Mouse (Mus musculus) limb, embryonic 14.5 days (tissue): ENCODE results near the gene Ccdc180. TPM values are rescaled to one million over a fixed set of nuclear protein-coding genes. Genes with fewer than 3 reads are reported as not detected.

Experiments used
- ATAC-seq: fragments of 200-750 bp; cut with Nextera tagmentation; 2 replicates; pipeline ENCODE4 v1.8.0; 2017; ENCODE audit warnings: low read depth, moderate number of reproducible peaks, moderate TSS enrichment; ENCODE audit not compliant: low FRiP score
- DNase-seq: peaks from one replicate; pipeline ENCODE4 v3.0.0-alpha.2; 2015; ENCODE audit warnings: low spot score
- H3K27ac ChIP-seq: fragments of 300-500 bp; sonication (generic); replicated peaks from 2 replicates; pipeline ENCODE4 v1.5.1; 2014; ENCODE audit warnings: low read depth, mild to moderate bottlenecking, low read length, moderate library complexity, mixed read lengths
- H3K27me3 ChIP-seq: fragments of 300-500 bp; sonication (generic); 2 replicates; pipeline ENCODE4 v1.6.1; 2014; ENCODE audit warnings: low read length, mixed read lengths; ENCODE audit not compliant: control insufficient read depth, insufficient read depth
- H3K36me3 ChIP-seq: fragments of 300-500 bp; sonication (generic); 2 replicates; pipeline ENCODE4 v1.6.1; 2014; ENCODE audit warnings: mild to moderate bottlenecking, low read length, moderate library complexity, mixed read lengths; ENCODE audit not compliant: control insufficient read depth, insufficient read depth
- H3K4me1 ChIP-seq: fragments of 300-500 bp; sonication (generic); 2 replicates; pipeline ENCODE4 v1.6.1; 2014; ENCODE audit warnings: antibody characterized with exemption, low read length, mixed read lengths; ENCODE audit not compliant: control insufficient read depth, insufficient read depth
- H3K4me2 ChIP-seq: fragments of 300-500 bp; sonication (generic); replicated peaks from 2 replicates; pipeline ENCODE4 v1.6.1; 2014; ENCODE audit warnings: low read depth, mild to moderate bottlenecking, low read length, moderate library complexity; ENCODE audit not compliant: severe bottlenecking
- H3K4me3 ChIP-seq: fragments of 300-500 bp; sonication (generic); replicated peaks from 2 replicates; pipeline ENCODE4 v1.5.1; 2014; ENCODE audit warnings: low read length
- H3K9ac ChIP-seq: fragments of 300-500 bp; sonication (generic); 2 replicates; pipeline ENCODE4 v1.6.1; 2014; ENCODE audit warnings: mild to moderate bottlenecking, low read depth, low read length, moderate library complexity; ENCODE audit not compliant: severe bottlenecking
- H3K9me3 ChIP-seq: fragments of 300-500 bp; sonication (generic); 2 replicates; pipeline ENCODE4 v1.6.1; 2016; ENCODE audit warnings: low read length; ENCODE audit not compliant: control insufficient read depth
- POLR2A ChIP-seq: fragments of 200-500 bp; IDR thresholded peaks from 2 replicates; pipeline ENCODE4 v1.8.0; 2012; ENCODE audit warnings: inconsistent platforms, mild to moderate bottlenecking, moderate library complexity, borderline replicate concordance; ENCODE audit not compliant: insufficient read depth, insufficient read length; ENCODE audit errors: extremely low read depth
- WGBS: fragments of 180-500 bp; shearing (Covaris S2); extraction: QIAGEN DNeasy Blood & Tissue Kit; methylation state at CpG from one replicate; pipeline ENCODE4 v1.1.7; 2014; 5-methylcytosine and 5-hydroxymethylcytosine counted together
- polyA plus RNA-seq, 2 experiments: library from polyadenylated mRNA; depleted of rRNA in 1 of 2; stranded (reverse) in 1 of 2; unstranded in 1 of 2; fragments of >200 nt; fragmentation: Nextera tagmentation in 1 of 2; extraction: Ambion mirVana in 1 of 2; gene quantifications; 2 replicates each; pipeline versions ENCODE4 v1.2.1 to v1.2.3; 2012 to 2014

Ccdc180 gene
- polyA plus RNA-seq, 2 experiments: 0.03 to 0.07 TPM

- Histone ChIP-seq H3K4me3 (no peak overlapping the region), H3K9ac (no peak overlapping the region), H3K4me1 (peaks cover 5% of the 10 kb centered on the region; the same call in 1 of the 2 replicates), H3K9me3 (no peaks in the 10 kb centered on the region), H3K27ac (no peak overlapping the region), H3K4me2 (no peak overlapping the region), H3K27me3 (no peaks in the 10 kb centered on the region), H3K36me3 (no peaks in the 10 kb centered on the region)
- ATAC-seq (no peak), DNase-seq (no peak)
- 70% methylated on average over 8 of the region's 8 CpGs for WGBS
- TF ChIP-seq POLR2A: no peak
Observed at GRCm38 (mm10) chr4:45867416-45867815, 22.7 kb upstream of the Ccdc180 start.

GRCm38 (mm10) chr4:45869021-45869815 lies 20.9 kb upstream of the Ccdc180 start:
- 23% methylated on average over 24 of the region's 24 CpGs for WGBS

GRCm38 (mm10) chr4:45872147-45872546 lies 18.0 kb upstream of the Ccdc180 start:
- WGBS: 86% methylated on average over 1 of the region's 2 CpGs
- Histone ChIP-seq H3K27me3 (no peaks in the 10 kb centered on the region), H3K4me3 (no peak overlapping the region), H3K9ac (no peak overlapping the region), H3K4me2 (no peak overlapping the region), H3K27ac (no peak overlapping the region), H3K36me3 (no peaks in the 10 kb centered on the region), H3K4me1 (peaks cover 5% of the 10 kb centered on the region; the same call in 1 of the 2 replicates), H3K9me3 (no peaks in the 10 kb centered on the region)
- DNase-seq: no peak
- TF ChIP-seq POLR2A: no peak
- ATAC-seq: no peak

More at GRCm38 (mm10) chr4:45869021-45869815, 20.9 kb upstream of the Ccdc180 start:
- Histone ChIP-seq H3K4me2 (peak overlapping the region; percentile 25), H3K4me3 (no peak overlapping the region), H3K9me3 (no peaks in the 10 kb centered on the region), H3K9ac (peak overlapping the region; percentile 31), H3K4me1 (peaks cover 5% of the 10 kb centered on the region; the same call in 1 of the 2 replicates), H3K27me3 (no peaks in the 10 kb centered on the region), H3K27ac (no peak overlapping the region), H3K36me3 (no peaks in the 10 kb centered on the region)
- no peak for TF ChIP-seq POLR2A
- DNase-seq: no peak
- no peak for ATAC-seq

GRCm38 (mm10) chr4:45878929-45879328 lies 11.2 kb upstream of the Ccdc180 start:
- no peaks in the 10 kb centered on the region for H3K27me3 ChIP-seq
- H3K27ac ChIP-seq: no peak overlapping the region
- no peak overlapping the region for H3K4me3 ChIP-seq
- H3K4me1 ChIP-seq: no peaks in the 10 kb centered on the region
- H3K4me2 ChIP-seq: no peak overlapping the region
- no peak overlapping the region for H3K9ac ChIP-seq
- H3K36me3 ChIP-seq: no peaks in the 10 kb centered on the region
- peak; percentile 68 for DNase-seq
- 36% methylated on average over 5 of the region's 5 CpGs for WGBS
- no peak for ATAC-seq
- H3K9me3 ChIP-seq: no peaks in the 10 kb centered on the region
- TF ChIP-seq POLR2A: no peak

- no peak for TF ChIP-seq POLR2A
- H3K27me3 ChIP-seq: no peaks in the 10 kb centered on the region
Observed at GRCm38 (mm10) chr4:45882521-45882920, 7.6 kb upstream of the Ccdc180 start.

More at GRCm38 (mm10) chr4:45882521-45882920, 7.6 kb upstream of the Ccdc180 start:
- Histone ChIP-seq H3K27ac (no peak overlapping the region), H3K9ac (no peak overlapping the region), H3K9me3 (no peaks in the 10 kb centered on the region), H3K36me3 (no peaks in the 10 kb centered on the region), H3K4me1 (no peaks in the 10 kb centered on the region), H3K4me2 (no peak overlapping the region), H3K4me3 (no peak overlapping the region)
- DNase-seq (no peak), ATAC-seq (no peak)
- WGBS: 84% methylated on average over 9 of the region's 9 CpGs
